Mouse (Mus musculus) frontal cortex, postnatal 14 days (tissue): ENCODE measurements around the gene Mthfd1.
A peak's percentile ranks its signal among the peaks of the same experiment; 100 is the strongest.

Experiments used
- DNase-seq, 2 experiments: peaks; one replicate each; pipeline ENCODE4 v3.0.0; 2022; ENCODE audit warnings: low spot score in 2 of 2

Mthfd1 gene

DNA sequence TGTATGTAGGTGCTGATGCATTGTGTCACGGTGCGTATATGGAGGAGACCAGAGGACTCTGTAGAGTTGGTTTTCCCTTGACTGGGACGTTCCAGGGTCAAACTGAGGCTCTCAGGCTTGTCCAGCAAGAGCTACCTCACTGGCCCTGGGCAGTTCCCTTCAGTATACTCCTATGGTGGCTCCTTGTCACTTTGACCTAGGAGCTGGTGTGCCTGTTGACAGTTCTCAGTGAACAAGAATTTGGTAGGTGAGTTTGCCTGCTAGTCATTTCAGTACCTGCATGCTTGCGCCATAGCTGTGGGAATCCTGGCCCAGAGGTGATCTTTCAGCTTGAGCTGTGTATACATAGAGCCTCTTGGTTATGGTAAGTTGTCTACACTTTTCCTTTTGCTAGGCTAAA lies 7.8 kb downstream of the Mthfd1 start:
- DNase-seq = no peak

DNA sequence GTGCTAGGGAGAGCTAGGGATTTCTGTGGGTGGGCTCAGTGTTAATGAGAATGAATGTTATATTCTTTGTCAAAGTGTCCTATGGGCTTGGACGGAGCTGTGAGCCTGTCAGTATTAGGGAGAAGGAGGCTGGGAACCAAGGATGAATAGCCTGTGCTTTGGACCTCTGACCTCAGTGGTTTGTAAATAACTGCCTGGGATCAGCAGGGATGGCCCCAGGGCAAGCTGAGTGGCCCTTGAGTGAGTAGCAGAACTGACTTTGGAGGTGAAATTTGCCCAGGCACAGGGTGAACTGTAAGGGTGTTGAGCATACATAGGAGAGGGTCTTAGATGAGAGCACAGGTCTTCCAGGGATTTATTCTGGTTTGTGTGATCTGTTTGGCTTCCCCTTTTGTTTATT lies 8.8 kb downstream of the Mthfd1 start:
- no peak for DNase-seq

DNA sequence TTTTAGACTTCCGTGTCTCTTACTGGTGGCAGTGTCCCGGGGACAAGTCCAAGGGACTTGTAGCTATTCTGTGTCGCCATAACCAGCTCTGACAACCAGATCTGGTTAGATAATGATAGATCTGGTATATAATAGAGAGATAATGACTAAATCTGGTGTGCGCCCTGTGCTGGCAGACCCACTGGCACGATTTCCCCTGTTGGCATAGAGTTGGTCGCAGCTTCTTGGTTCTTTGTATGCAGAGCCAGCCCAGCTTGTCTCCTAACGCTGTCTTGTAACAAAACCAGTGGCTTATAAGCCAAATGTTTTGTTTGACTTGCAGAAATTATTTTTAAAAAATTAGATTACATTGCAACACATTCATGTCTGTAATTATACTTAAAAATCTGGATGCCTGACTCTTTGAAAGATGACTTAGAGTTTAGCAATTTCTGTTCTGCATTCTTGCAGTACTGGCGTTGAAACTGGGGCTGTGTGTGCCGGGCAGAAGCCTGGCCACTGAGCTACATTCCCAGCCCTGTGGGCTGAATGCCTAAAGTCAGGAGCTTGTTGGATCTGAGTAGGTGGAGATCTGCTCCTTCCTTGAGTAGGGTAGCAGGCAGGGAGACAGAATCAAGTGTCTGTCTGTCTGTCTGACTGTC lies 9.3 kb downstream of the Mthfd1 start:
- DNase-seq = no peak

DNA sequence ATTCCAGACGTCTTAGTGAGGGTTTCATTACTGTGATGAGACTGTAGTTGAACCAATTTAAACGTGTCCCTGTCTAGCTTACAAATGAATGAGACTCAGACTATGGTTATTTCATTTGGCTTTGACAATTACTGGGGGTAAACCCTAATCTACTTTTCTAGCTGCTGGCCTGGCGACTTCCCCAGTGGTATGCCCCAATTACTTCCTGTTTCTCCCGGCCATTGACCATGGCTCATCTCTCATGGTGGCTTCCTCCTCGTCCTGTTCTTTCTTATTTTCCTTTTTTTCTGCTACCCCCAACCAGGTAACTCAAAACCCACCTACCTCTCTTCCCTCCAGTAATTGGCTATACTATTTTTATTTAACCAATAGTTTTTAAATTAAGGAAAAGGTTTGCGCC lies 9.9 kb downstream of the Mthfd1 start:
- DNase-seq = no peak

DNA sequence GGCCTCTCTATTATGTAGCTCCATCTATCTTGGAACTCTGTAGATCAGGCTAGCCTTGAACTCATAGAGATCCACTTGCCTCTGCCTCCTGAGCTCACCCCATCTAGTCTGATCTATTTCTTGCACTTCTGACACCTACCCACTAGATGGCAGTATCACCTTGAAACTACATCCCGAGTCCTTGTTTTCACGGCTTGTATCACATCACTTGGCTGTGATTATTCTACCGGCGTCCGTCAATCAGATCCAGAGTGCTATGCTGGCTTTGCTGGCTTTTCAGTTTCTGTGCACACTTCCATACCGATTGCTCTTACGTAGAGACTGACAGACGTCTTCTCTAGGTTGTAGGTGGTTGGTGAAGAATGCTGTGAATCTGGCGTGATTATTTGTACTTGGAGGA lies 11.8 kb downstream of the Mthfd1 start:
- DNase-seq = no peak

DNA sequence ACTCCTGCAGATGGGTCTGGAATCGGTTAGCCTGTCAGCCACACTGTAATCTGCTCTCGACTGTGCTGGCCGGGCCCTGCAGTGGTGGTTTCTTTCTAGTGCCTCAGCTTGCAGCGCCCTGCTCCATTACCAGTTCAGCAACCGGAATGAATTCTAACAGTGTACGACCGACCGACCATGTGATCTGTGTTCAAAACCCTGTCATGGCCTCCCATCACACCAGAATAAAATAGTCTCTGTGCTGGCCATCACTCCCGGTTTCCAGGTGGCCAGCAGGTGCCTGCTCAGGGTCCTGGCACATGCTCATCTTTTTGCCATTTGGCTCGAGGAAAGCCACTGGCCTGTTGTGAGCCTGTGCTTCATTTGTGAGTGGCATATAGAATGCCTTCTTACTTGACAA lies 13.6 kb downstream of the Mthfd1 start:
- DNase-seq = no peak

DNA sequence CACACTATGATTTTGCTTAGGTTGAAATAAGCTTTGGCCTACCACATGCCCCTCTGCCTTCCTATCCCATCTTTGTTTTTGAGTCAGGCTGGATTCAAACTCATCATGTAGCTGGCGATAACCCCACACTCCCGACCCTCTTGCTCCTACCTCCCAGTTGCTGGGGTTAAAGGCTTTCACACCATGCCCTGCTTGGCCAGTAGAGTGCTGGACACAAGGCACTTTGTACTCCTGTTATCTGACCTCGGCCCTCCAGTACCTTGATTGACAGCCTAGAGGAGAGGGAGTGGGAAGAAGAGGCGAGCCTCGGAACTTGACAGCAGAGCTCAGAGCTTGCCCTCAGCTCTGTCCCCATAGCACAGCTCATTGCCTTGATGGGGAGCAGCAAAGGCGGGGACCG lies 14.1 kb downstream of the Mthfd1 start:
- DNase-seq = no peak

DNA sequence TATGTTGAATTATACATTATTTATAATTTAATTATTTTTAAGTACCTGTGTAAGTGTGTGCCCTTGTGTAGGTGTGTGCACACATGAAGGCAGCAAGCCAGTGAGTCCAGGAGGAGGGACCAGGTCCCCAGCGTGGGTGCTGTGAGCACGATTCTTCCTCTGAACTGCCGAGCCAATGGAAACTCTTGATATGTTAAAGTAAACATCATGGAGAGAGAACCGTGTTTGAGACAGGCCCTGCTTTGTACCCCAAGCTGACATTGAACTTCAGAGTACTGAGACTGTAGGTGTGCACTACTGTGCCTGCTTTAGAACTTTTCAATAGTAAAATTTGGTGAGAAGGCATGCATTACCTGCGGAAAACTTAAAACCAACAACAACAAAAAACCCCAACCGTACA lies 16.4 kb downstream of the Mthfd1 start:
- DNase-seq = no peak

DNA sequence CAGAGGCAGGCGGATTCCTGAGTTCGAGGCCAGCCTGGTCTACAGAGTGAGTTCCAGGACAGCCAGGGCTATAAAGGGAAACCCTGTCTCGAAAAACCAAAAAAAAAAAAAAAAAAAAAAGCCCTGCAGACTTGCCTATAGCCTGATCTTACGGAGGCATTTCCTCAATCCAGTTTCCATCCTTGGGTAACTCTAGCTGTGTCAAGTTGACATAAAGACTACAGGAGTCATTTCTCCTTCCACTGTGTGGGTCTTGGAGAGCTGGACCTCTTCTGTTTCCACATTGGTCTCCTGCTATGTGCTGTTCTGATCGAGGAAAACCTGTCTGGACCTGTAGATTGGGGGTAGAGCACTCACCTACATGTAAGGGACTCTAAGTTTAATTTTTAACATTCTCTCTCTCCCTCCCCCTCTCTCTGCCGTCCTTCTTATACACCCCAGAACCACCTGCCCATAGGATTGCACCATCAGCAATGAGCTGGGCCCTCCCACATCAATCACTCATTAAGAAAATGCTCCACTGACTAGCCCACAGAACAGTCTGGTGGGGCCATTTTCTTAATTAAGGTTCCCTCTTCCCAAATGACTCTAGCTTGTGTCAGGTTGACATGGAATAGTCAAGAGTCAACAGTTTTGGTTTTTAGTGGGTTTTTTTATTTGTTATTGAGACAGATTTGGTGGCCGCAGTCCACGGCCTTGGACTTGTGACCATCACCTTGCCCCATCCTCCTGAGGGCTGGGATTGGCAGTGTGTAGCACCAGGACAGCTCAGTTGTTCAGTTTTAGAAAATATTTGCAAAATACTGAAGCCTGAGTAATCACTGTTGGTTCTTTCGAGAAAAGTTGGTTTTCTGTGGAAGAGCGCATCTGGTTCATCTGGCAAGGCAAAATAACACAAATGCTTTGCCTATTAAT lies 17.8 kb downstream of the Mthfd1 start:
- DNase-seq = no peak

DNA sequence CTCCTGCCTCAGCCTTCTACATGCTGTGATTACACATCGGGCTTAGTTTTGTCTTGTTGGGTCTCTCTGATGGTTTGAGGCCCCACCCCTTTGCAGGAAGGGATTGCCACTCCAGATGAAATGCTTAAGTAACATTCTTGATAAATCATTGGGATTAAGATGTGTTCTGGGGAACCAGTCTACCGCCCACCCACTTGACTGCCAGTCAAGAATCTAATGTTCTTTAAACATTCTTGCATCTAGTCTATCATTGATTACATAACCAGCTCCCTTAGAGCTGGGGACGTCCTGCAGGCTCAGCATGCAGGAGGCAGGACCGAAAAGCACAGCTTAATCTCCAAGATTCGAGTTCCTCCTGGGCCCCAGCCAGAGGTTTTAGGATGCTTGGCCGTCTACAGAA lies 23.1 kb downstream of the Mthfd1 start:
- DNase-seq = no peak

DNA sequence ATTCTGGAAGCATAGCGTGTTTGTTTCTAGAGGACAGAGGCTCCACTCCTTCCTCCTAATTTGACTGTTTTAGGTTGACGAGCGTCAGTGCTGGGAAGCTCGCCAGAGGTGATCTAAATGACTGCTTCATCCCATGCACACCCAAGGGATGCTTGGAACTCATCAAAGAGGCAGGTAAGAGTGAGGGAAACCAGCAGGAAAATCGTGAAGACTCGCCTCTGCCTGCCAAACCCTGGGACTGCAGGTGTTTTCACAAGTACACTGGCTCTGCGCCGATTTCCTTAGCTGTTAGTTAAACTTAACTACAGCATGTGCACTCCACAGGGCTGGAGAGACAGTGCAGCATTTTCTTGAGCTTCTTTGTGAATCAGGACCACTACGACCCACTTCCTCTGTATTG lies 25.5 kb downstream of the Mthfd1 start:
- DNase-seq = no peak

DNA sequence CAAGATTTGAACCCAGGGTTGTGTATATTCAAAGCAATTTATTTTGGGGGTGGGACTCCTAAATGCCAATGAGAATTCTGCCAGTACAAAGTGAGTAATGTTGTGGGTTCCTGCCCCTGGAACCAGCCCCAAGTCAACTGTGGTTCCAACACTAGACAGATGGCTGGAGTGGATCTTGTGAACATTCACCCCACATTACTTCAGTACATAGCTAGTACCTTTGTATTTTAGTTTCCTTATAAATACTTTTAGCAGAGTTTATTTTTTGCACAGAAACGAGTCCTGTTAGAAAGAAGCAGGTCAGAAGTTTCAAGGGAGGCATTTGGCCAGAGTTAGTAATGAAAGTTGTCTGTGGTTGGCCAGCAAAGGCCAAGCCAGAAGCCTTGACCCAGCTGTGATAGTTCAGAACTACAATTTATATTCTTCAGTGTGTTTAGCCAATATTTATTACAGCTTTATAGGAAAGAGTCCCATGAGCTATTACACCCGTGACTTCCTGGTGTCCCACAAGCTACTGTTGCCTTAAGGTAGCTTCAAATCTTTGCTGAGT lies 26.1 kb downstream of the Mthfd1 start:
- no peak for DNase-seq

DNA sequence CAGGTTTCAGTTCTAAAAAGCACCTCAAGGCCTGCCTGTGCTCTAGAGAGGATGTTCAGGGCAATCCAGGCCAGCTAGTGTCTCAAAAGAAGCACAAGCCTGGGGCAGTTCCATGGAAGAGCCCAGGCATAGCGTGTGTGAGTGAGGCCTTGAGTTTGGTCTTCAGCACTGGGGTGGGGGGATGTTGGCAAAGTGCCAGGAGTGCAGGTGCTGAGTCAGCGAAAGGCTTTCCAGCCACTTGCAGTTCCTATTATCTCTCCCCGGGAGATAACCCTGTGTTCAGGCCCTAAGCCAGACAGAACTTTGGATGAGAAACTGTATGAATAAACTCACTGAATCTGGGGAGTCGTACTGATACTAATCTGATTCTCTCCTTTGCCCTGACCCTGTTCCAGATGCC lies 27.0 kb downstream of the Mthfd1 start:
- no peak for DNase-seq

DNA sequence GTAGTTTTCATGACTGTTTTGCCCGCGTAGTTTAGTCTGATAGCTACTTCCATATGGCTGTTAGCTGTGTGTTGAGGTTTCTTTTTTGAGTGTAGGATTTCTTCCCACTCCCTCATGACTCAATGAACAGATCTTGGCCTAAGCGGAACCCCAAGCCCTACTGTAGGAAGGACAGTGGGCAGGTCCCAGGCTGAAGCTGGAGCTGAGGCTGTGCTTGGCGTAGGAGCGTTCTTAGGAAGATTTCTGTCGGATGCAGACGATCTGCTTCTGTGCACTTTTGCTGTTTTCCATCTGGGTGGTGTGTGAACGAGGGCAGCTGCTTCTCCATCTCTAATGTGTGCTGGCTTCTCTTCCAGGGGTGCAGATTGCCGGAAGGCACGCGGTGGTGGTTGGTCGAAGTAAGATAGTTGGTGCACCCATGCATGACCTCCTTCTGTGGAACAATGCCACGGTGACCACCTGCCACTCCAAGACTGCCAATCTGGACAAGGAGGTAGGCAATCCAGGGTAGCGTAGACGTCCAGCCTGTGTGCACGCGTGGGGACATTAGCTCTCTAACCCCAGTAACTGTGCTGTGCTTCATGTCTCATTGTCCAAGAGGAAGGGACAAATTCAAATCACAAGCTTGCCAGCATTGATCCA lies 27.6 kb downstream of the Mthfd1 start:
- DNase-seq = no peak

DNA sequence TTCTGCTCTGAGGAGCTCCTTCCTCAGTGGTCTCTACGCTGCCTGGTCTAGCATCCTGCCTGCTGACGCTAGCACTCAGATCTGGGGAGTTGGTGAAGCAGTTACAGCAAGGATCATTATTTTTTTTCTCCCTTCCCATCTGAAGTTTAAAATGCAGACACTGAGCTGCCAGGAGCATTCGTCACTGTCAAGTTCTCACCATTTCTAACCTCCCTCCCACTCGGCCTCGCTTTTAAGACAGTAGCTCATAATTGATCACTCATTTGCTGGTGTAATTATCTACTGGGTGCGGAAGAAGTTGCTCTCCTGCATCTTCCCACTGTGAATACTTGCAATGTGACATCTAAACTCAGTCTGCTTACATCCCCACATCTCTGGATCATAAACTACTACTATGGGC lies 30.3 kb downstream of the Mthfd1 start:
- no peak for DNase-seq

DNA sequence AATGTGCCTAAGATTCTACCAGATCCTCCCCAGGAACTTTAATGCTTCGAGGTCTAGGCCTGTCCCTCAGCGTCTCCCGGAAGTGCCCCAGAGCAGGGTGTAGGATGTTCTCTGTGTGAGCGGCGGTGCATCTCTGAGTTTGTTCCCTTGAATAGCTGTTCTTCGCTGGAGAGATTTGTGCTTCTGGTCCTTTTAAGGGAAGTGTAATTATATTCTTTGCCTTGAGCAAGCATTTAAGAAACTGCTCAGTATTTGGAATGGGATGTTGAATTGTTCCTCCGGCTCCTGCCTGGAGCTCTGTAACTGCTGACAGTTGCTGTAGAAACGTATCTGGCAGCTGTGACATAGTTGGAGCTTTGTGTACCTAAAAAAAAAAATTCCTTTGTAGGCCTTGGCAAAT lies 32.9 kb downstream of the Mthfd1 start:
- no peak for DNase-seq

DNA sequence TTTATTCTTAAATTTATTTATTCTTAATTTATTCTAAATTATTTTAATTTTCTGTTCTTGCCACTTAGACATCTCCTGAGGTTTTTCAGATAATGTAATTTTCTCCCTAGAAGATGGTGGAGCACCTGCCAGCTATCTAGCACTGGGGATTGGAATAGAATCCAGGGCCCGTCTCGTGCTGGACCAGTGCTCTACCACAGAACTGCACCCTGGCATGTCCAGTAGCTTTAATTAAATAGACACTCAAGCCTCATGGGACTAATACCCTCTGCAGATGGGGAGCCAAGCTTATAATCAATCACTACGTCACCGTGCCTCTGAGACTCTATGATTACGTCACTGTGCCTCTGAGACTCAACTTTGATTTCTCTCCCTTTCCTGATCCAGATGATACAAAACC lies 33.4 kb downstream of the Mthfd1 start:
- no peak for DNase-seq

DNA sequence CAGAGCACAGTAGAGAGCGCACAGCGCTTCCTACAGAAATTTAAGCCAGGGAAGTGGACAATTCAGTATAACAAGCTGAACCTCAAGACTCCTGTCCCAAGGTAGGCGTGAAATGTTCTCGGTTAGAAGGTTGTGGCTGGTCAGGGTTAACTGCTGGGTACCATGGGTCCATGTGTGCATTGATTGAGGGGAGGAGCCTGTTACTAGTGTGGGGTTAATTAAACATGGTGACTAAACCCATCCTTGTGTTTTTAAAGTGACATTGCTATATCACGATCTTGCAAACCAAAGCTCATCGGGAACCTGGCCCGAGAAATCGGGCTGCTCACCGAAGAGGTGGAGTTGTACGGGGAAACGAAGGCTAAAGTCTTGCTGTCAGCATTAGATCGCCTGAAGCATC lies 34.3 kb downstream of the Mthfd1 start:
- no peak for DNase-seq

DNA sequence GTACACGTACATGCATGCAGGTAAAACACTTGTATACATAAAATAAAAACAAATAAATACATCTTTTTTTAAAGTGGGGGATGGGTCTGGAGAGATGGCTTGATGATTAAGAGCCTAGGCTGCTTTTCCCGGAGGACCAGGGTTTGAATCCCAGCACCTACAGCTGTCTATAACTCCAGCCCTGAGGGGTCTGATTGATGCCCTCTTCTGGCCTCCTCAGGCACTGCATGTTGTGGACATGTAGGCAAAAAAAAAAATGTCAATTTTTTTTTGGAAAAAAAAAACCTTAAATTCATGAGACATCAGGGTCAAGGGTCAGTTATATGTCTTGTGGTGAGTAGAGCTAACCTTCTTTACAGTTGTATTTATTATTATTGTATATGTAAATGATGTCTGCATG lies 35.2 kb downstream of the Mthfd1 start:
- no peak for DNase-seq

DNA sequence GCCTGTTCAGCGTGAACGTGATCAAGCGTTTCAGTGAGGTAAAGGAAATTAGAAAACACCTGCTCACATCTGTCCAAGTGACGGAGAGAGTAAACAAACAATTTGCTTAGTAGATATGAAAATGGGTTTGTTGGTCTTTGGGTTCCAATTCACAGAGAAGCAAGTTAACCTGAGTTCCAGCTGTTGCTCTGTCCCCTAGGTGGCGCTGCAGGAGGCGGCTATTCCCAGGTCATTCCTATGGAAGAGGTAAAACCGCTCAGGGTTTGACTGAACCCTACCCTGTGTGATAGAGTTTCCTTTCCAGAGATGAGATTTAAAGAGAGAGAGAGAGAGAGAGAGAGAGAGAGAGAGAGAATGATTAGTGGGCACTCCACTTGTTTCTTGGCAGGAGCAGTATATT lies 38.1 kb downstream of the Mthfd1 start:
- DNase-seq = peak in 1 of 2 experiments; percentile 51

DNA sequence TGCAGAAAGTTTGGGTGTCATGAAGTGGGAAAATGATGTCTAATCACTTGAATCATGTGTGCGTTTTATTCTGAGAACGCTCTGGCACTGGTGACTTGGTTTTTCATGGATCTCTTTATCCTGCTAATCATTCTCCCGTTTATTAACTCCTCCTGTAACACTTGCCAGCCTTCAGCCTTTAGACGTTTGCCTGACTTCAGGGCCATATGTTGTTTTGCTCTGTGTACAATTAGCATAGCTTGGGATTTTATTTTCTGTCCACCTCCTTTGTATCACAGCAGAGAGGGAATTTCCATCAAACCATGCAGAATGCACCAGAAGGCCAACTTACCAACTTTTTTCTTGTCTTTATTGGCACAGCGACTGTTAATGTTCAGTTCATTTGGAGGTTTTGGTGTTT lies 42.7 kb downstream of the Mthfd1 start:
- no peak for DNase-seq

DNA sequence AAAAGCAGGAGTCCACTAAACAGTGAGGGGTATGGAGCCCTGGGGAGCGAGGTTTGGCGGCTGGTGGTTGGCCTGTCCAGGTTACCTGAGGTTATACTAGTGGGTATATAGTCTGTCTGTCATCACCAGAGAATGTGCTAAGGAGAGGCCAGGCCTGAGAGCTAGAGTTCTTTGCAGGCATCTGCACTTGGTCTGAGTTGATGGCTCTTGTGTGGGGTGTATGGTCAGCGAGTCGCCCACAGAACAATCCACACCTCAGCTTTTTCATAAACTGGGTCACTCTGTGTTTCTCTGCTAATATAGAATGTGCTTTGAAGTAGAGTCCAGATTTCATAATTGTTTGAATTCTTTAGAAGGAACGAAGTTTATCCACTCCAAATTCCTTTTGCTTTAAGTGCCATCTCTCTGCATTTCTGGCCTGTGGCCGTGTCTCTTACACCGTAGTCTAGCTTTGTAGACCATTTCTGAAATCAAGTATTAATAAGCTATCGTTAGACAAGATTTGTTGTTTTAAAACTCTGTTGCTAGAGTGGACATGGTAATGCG lies 44.3 kb downstream of the Mthfd1 start:
- no peak for DNase-seq
